Mouse (Mus musculus) naive thymus-derived CD4-positive, alpha-beta T cell, adult 5 months (primary cell): Measurements from ENCODE around the gene Gm6217. TPM values are rescaled to one million over a fixed set of nuclear protein-coding genes. Genes with fewer than 3 reads are reported as not detected.

ENCODE experiments used
- polyA plus RNA-seq: library from polyadenylated mRNA; unstranded; fragments of 100-300 nt; shearing (Covaris generic); gene quantifications from one replicate; pipeline ENCODE4 v1.2.1, GENCODE M21; 2017

The Gm6217 gene
- not detected for polyA plus RNA-seq

GRCm38 (mm10) chr1:82931326-82931725 is at the start of gene Gm6217:
Gm6217 (minus strand) TSS chr1:82931399.

GRCm38 (mm10) chr1:82959870-82960385 is 28.7 kb upstream of the Gm6217 start, which contains the start of gene Gm47955:
Gm47955 (plus strand) TSS chr1:82960286.

GRCm38 (mm10) chr1:82955913-82956312 is 24.7 kb upstream of the Gm6217 start, which contains the start of gene Gm7544:
Gm7544 (minus strand) TSS chr1:82956013.

GRCm38 (mm10) chr1:82943295-82943694 is 12.1 kb upstream of the Gm6217 start, which contains the start of gene A030003K21Rik:
A030003K21Rik (minus strand) TSS chr1:82943388.

DNA sequence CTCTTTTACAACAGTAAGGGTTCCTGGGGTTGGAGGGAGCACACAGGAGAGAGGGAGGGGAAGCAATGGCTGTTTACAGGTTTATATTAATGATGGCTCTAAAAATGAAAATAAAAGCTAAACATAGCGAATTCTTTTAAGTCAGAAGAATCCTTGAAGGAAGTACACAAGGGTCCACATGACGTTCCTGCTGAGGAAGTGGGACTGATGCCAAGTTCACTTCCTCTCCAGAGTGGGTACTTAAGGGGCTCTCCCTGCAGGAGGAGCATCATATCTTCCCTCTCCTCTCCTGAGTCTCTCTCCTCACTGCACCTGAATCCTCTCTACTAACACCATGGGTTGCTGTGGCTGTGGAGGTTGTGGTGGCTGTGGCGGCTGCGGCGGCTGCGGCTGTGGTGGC is 6.5 kb downstream of the Gm6217 start, which contains the start of gene A030014E15Rik:
A030014E15Rik (plus strand) TSS at position 268 of the 400 bp plus-strand sequence.

DNA sequence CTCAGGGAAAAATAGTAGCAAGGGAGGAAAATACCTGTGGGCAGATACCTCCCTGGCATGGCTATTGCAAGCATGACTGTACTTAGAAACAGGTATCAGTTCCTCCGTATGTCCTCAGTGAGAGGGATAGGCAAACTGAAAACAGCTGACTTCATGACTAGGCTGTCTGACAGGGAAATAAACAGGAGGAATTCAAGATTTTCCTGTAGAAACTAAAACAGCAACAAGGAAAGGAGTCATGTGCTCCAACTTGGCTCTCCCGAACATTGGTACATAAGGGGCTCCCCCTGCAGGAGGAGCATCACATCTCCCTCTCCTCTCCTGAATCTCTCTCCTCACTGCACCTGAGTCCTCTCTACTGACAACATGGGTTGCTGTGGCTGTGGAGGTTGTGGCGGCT is 18.2 kb downstream of the Gm6217 start, which contains the start of gene A030005L19Rik:
A030005L19Rik (plus strand) TSS at position 301 of the 400 bp plus-strand sequence.

Other genes with a start within 250 kb of the Gm6217 start
- gene Mff, start 206.5 kb downstream of the Gm6217 start, polyA plus RNA-seq, result 185 TPM
- 0.47 TPM for gene Tm4sf20, start 162.9 kb downstream of the Gm6217 start, polyA plus RNA-seq
- not detected for gene Gm47791, start 160.2 kb downstream of the Gm6217 start, polyA plus RNA-seq
- 133 TPM for gene Agfg1, start 91.9 kb downstream of the Gm6217 start, polyA plus RNA-seq
- not detected for gene A030005L19Rik, start 18.1 kb downstream of the Gm6217 start, polyA plus RNA-seq
- gene A030014E15Rik, start 6.5 kb downstream of the Gm6217 start, polyA plus RNA-seq, result not detected
- not detected for gene A030003K21Rik, start 12.0 kb upstream of the Gm6217 start, polyA plus RNA-seq
- not detected for gene Gm7544, start 24.6 kb upstream of the Gm6217 start, polyA plus RNA-seq
- gene Gm47955, start 28.9 kb upstream of the Gm6217 start, polyA plus RNA-seq, result not detected
- not detected for gene Gm47959, start 69.1 kb upstream of the Gm6217 start, polyA plus RNA-seq
- gene Slc19a3, start 107.0 kb upstream of the Gm6217 start, polyA plus RNA-seq, result not detected
- not detected for gene Krtap28-10, start 111.1 kb upstream of the Gm6217 start, polyA plus RNA-seq
- 0.57 TPM for gene Gm47969, start 113.5 kb upstream of the Gm6217 start, polyA plus RNA-seq
- gene A030005K14Rik, start 128.0 kb upstream of the Gm6217 start, polyA plus RNA-seq, result not detected
- not detected for gene Krtap28-13, start 129.5 kb upstream of the Gm6217 start, polyA plus RNA-seq
- gene Ccl20, start 185.4 kb upstream of the Gm6217 start, polyA plus RNA-seq, result not detected
- gene Daw1, start 228.4 kb upstream of the Gm6217 start, polyA plus RNA-seq, result not detected